Mouse (Mus musculus): ENCODE data around the gene B4galt3.

DNA sequence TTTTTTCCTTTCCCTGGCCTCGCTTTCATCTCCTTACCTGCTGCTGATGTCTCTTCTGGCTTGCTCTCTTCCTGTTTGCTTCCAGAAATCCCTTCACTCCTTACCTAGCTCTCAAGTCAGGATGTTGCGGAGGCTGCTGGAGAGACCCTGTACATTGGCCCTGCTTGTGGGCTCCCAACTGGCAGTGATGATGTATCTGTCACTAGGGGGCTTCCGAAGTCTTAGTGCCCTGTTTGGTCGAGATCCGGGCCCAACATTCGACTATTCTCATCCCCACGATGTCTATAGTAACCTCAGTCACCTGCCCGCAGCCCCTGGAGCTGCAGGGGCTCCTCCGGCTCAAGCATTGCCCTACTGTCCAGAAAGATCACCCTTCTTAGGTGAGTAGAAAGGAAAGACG is 1.5 kb downstream of the B4galt3 start:
- no peak for TF ChIP-seq CTCF (IDR thresholded peaks at IDR 0.05; ENCODE audit: borderline replicate concordance, insufficient read depth, low read length)
- no peak for TF ChIP-seq POLR2A (IDR thresholded peaks at IDR 0.05; ENCODE audit: low read depth, low read length)
